ENCODE assay signal across 7 mouse cellular contexts in genomic region chr13:34963511-34964397, GRCm38 (mm10). TPM values are rescaled to one million over a fixed set of nuclear protein-coding genes. Genes with fewer than 3 reads are reported as not detected.
DNase-seq lines count a peak whose midpoint lies in the region; ATAC-seq and TF ChIP-seq lines count a peak whose summit lies in the region.

Eci3 (minus strand) TSS chr13:34963810.

- 3% methylated on average over 32 of the region's 32 CpGs for WGBS in hindbrain, embryonic 13.5 days
- 2% methylated on average over 32 of the region's 32 CpGs for whole genome bisulfite sequencing in midbrain, embryonic 13.5 days

- peak; percentile 59 for ATAC-seq in hindbrain, embryonic 13.5 days (ENCODE audit: low FRiP score)
- peak; percentile 84 for ATAC-seq in midbrain, embryonic 13.5 days

- H3K27me3 ChIP-seq in hindbrain, embryonic 13.5 days, result peaks cover 21% of the 10 kb centered on the region
- peaks cover 31% of the 10 kb centered on the region for H3K27me3 ChIP-seq in midbrain, embryonic 13.5 days

- H3K27ac ChIP-seq in gastrocnemius, adult 2 months, result 0 out of 2 replicates have a peak within 1 kb of the TSS, but pooled peaks have one; percentile 6
- no peak within 1 kb of the TSS for H3K27ac ChIP-seq in hindbrain, embryonic 13.5 days
- H3K27ac ChIP-seq in midbrain, embryonic 13.5 days, result no peak within 1 kb of the TSS

- peaks cover 17% of the 10 kb centered on the region for H3K4me1 ChIP-seq in hindbrain, embryonic 13.5 days (replicated peaks)
- H3K4me1 ChIP-seq in midbrain, embryonic 13.5 days (replicated peaks), result peaks cover 15% of the 10 kb centered on the region

- intact Hi-C loops in gastrocnemius, adult 2 months (cut with DNase I), result no loop called here

- no peaks in the 10 kb centered on the region for H3K9me3 ChIP-seq in hindbrain, embryonic 13.5 days
- H3K9me3 ChIP-seq in midbrain, embryonic 13.5 days, result no peaks in the 10 kb centered on the region

- DNase-seq in Muller cell, postnatal 12 days (ENCODE audit: inconsistent ontology term), result peak; percentile 54
- peak; percentile 30 for DNase-seq in adrenal gland, postnatal 25 days
- DNase-seq in gastrocnemius, adult 2 months, result peak; percentile 51
- DNase-seq in liver, result peak; percentile 41
- peak; percentile 15 for DNase-seq in urinary bladder, postnatal 25 days (ENCODE audit: low spot score)

- peak within 1 kb of the TSS; percentile 55 for H3K9ac ChIP-seq in hindbrain, embryonic 13.5 days
- H3K9ac ChIP-seq in midbrain, embryonic 13.5 days (replicated peaks), result peak within 1 kb of the TSS; percentile 52; the same call in 1 of the 2 replicates

- no peaks in the 10 kb centered on the region for H3K36me3 ChIP-seq in hindbrain, embryonic 13.5 days
- no peaks in the 10 kb centered on the region for H3K36me3 ChIP-seq in midbrain, embryonic 13.5 days

- peak within 1 kb of the TSS; percentile 65 for H3K4me2 ChIP-seq in hindbrain, embryonic 13.5 days
- peak within 1 kb of the TSS; percentile 71 for H3K4me2 ChIP-seq in midbrain, embryonic 13.5 days (replicated peaks)

- peak within 1 kb of the TSS; percentile 70 for H3K4me3 ChIP-seq in gastrocnemius, adult 2 months
- peak within 1 kb of the TSS; percentile 41 for H3K4me3 ChIP-seq in hindbrain, embryonic 13.5 days
- H3K4me3 ChIP-seq in midbrain, embryonic 13.5 days (replicated peaks), result peak within 1 kb of the TSS; percentile 43

- TF ChIP-seq CTCF in gastrocnemius, adult 2 months (IDR thresholded peaks at IDR 0.05), result no peak

RNA-seq across cellular contexts. Expression of gene Eci3, which starts in this region (rescaled TPM):
- 1.5 TPM in 1 of 2 replicates, not detected in the other for total RNA-seq in adrenal gland, postnatal 25 days (2021)
- total RNA-seq in gastrocnemius, adult 2 months (2021), result under 1 TPM; 0.64 to 0.73 TPM
- 0.44 and 0.65 TPM in 2 replicates for polyA plus RNA-seq in hindbrain, embryonic 13.5 days (2015; fragmentation: Nextera tagmentation; extraction: Ambion mirVana)
- 0.31 and 0.47 TPM in 2 replicates for polyA plus RNA-seq in midbrain, embryonic 13.5 days (2015; fragmentation: Nextera tagmentation; extraction: Ambion mirVana)

Comparison
In these comparisons a context has a peak if more than half of its experiments do, and no peak if none do; other contexts are left out.
1. Peak in DNase-seq, H3K4me3 ChIP-seq and H3K27ac ChIP-seq in gastrocnemius, adult 2 months; RNA of the gene not detected or under 1 TPM.
2. Peak in ATAC-seq, H3K4me3 ChIP-seq, H3K9ac ChIP-seq and H3K4me2 ChIP-seq in hindbrain, embryonic 13.5 days; RNA of the gene not detected or under 1 TPM.
3. Peak in ATAC-seq, H3K4me3 ChIP-seq, H3K9ac ChIP-seq and H3K4me2 ChIP-seq in midbrain, embryonic 13.5 days; RNA of the gene not detected or under 1 TPM.